Mouse (Mus musculus) liver, postnatal 0 days (tissue): ENCODE measurements around the gene Polr2l. TPM values are rescaled to one million over a fixed set of nuclear protein-coding genes. Genes with fewer than 3 reads are reported as not detected.

Source experiments
- ATAC-seq: fragments of 200-750 bp; cut with Nextera tagmentation; 2 replicates; pipeline ENCODE4 v1.8.0; 2017; ENCODE audit warnings: mild to moderate bottlenecking, moderate library complexity
- DNase-seq: peaks from one replicate; pipeline ENCODE4 v3.0.0-alpha.2; 2016
- H3K27ac ChIP-seq: fragments of 300-500 bp; sonication (generic); 2 replicates; pipeline ENCODE4 v1.5.1; 2014; ENCODE audit warnings: antibody characterized with exemption, moderate library complexity, mild to moderate bottlenecking, low read depth
- H3K27me3 ChIP-seq: fragments of 300-500 bp; sonication (generic); 2 replicates; pipeline ENCODE4 v1.6.1; 2014; ENCODE audit warnings: low read length, control low read depth, mixed read lengths; ENCODE audit not compliant: insufficient read depth
- H3K36me3 ChIP-seq: fragments of 300-500 bp; sonication (generic); replicated peaks from 2 replicates; pipeline ENCODE4 v1.6.1; 2014; ENCODE audit warnings: mild to moderate bottlenecking, control low read depth, low read length, moderate library complexity, mixed read lengths; ENCODE audit not compliant: insufficient read depth
- H3K4me1 ChIP-seq: fragments of 300-500 bp; sonication (generic); 2 replicates; pipeline ENCODE4 v1.6.1; 2014; ENCODE audit warnings: antibody characterized with exemption, mild to moderate bottlenecking, control low read depth; ENCODE audit not compliant: insufficient read depth
- H3K4me2 ChIP-seq: fragments of 300-500 bp; sonication (generic); 2 replicates; pipeline ENCODE4 v1.6.1; 2014; ENCODE audit warnings: low read depth, mild to moderate bottlenecking, low read length, moderate library complexity, mixed read lengths
- H3K4me3 ChIP-seq: fragments of 300-500 bp; sonication (generic); 2 replicates; pipeline ENCODE4 v1.5.1; 2014; ENCODE audit warnings: low read depth, low read length
- H3K9ac ChIP-seq: fragments of 300-500 bp; sonication (generic); replicated peaks from 2 replicates; pipeline ENCODE4 v1.6.1; 2014; ENCODE audit warnings: mild to moderate bottlenecking, moderate library complexity
- H3K9me3 ChIP-seq: fragments of 300-500 bp; sonication (generic); 2 replicates; pipeline ENCODE4 v1.6.1; 2016; ENCODE audit warnings: mild to moderate bottlenecking, control low read depth, low read length, mixed read lengths
- CTCF ChIP-seq: sonication (generic); IDR thresholded peaks from 2 replicates; pipeline ENCODE4 v1.5.1; 2016; ENCODE audit warnings: antibody characterized with exemption, low read depth
- EP300 ChIP-seq: IDR thresholded peaks from 2 replicates; pipeline ENCODE4 v1.6.1; 2016; ENCODE audit warnings: antibody characterized with exemption, low read depth, mild to moderate bottlenecking
- WGBS: fragments of 180-500 bp; shearing (Covaris S2); extraction: QIAGEN DNeasy Blood & Tissue Kit; methylation state at CpG from one replicate; pipeline ENCODE4 v1.1.7; 2014; ENCODE audit not compliant: insufficient replicate concordance; 5-methylcytosine and 5-hydroxymethylcytosine counted together
- polyA plus RNA-seq: library from polyadenylated mRNA; unstranded; fragments of >200 nt; fragmentation: Nextera tagmentation; extraction: Ambion mirVana; gene quantifications from 2 replicates; pipeline ENCODE4 v1.2.1, GENCODE M21; 2015

Gene Polr2l
- polyA plus RNA-seq, 1 experiment from 2014 or later: 45.1 TPM

- H3K9me3 ChIP-seq: no peaks in the 10 kb centered on the region
- peaks cover 13% of the 10 kb centered on the region for H3K27me3 ChIP-seq
- peaks cover 59% of the 10 kb centered on the region for H3K4me1 ChIP-seq
- peak overlapping the region; percentile 92 for H3K4me2 ChIP-seq
- no peaks in the 10 kb centered on the region for H3K36me3 ChIP-seq
- no peak overlapping the region for H3K4me3 ChIP-seq
- TF ChIP-seq EP300 (no peak), CTCF (no peak)
- DNase-seq (no peak), ATAC-seq (no peak)
- peak overlapping the region; percentile 80 for H3K9ac ChIP-seq
- WGBS: 17% methylated on average over 4 of the region's 4 CpGs
- peak overlapping the region; percentile 96 for H3K27ac ChIP-seq
Observed at GRCm38 (mm10) chr7:141477578-141478269, 2.8 kb upstream of the Polr2l start.

GRCm38 (mm10) chr7:141476981-141477370 lies 2.0 kb upstream of the Polr2l start:
- Histone ChIP-seq H3K4me1 (peaks cover 51% of the 10 kb centered on the region), H3K4me3 (peak overlapping the region; percentile 81), H3K9ac (peak overlapping the region; percentile 80), H3K36me3 (no peaks in the 10 kb centered on the region; the same call in 1 of the 2 replicates), H3K27me3 (peaks cover 5% of the 10 kb centered on the region), H3K9me3 (no peaks in the 10 kb centered on the region), H3K4me2 (peak overlapping the region; percentile 92), H3K27ac (peak overlapping the region; percentile 96)
- ATAC-seq: peak; percentile 7
- 5% methylated on average over 7 of the region's 7 CpGs for WGBS
- DNase-seq: peak; percentile 60
- TF ChIP-seq CTCF: peak; percentile 44
- no peak for TF ChIP-seq EP300

GRCm38 (mm10) chr7:141476226-141476980 lies 1.5 kb upstream of the Polr2l start:
- TF ChIP-seq CTCF (peak; percentile 49), EP300 (no peak)
- 1% methylated on average over 16 of the region's 17 CpGs for WGBS
- H3K4me1 ChIP-seq: peaks cover 46% of the 10 kb centered on the region

GRCm38 (mm10) chr7:141475805-141476158 lies 850 bp upstream of the Polr2l start:
- TF ChIP-seq EP300: no peak
- no peak for TF ChIP-seq CTCF
- no peaks in the 10 kb centered on the region for H3K9me3 ChIP-seq
- H3K4me1 ChIP-seq: peaks cover 40% of the 10 kb centered on the region
- H3K4me3 ChIP-seq: peak overlapping the region; percentile 81
- no peak for DNase-seq
- peak overlapping the region; percentile 80 for H3K9ac ChIP-seq
- 0% methylated on average over 12 of the region's 12 CpGs for WGBS
- H3K36me3 ChIP-seq: peaks cover 9% of the 10 kb centered on the region
- no peaks in the 10 kb centered on the region for H3K27me3 ChIP-seq
- no peak for ATAC-seq
- peak overlapping the region; percentile 92 for H3K4me2 ChIP-seq
- H3K27ac ChIP-seq: peak overlapping the region; percentile 96

More at GRCm38 (mm10) chr7:141476226-141476980, 1.5 kb upstream of the Polr2l start:
- Histone ChIP-seq H3K4me3 (peak overlapping the region; percentile 81), H3K27me3 (no peaks in the 10 kb centered on the region; the same call in 1 of the 2 replicates), H3K27ac (peak overlapping the region; percentile 96), H3K9me3 (no peaks in the 10 kb centered on the region), H3K9ac (peak overlapping the region; percentile 80), H3K4me2 (peak overlapping the region; percentile 92), H3K36me3 (peaks cover 3% of the 10 kb centered on the region)
- peak; percentile 88 for DNase-seq
- ATAC-seq: peak; percentile 67

DNA sequence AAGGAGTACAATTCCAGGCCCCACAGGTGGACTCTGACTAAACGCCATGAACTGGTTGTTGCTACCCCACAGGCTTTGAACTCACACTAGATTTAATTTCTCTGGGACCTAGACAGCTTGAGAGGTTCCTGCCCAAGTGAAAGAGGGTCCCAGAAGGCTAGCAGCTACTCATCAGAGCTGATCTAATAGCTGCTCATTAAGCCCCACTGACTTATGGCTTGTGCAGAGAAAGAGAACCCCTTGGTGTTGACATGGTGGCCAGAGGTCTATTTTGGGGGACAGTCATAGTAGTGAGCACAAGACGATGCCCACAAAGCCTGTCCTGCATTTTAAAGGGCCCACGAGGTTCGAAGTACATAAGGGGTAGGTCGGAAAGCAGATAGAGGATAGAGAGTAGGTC lies 772 bp downstream of the Polr2l start:
- ATAC-seq: no peak
- TF ChIP-seq EP300: no peak
- no peak for TF ChIP-seq CTCF
- H3K36me3 ChIP-seq: peaks cover 23% of the 10 kb centered on the region

DNA sequence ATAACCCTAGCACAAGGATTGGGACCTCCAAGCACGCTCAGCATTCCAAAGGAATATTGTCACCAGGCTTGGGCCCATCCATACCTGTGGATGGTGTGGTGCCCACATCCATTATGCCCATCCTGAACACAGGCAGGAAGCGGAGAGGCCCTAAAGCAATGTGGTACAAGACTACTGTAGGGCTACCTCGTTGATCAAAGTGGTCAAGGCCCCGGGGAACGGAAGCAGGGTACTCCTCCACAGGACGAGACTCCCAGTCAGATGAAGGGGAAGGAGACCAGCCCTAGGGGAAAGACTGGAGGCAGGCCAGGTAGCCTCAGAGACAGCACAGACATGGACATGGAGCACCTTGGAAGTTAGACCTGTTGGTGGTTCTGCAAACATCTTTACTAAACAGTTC lies 2.2 kb downstream of the Polr2l start:
- Histone ChIP-seq H3K27me3 (no peaks in the 10 kb centered on the region), H3K9me3 (no peaks in the 10 kb centered on the region), H3K4me2 (no peak overlapping the region), H3K4me3 (no peak overlapping the region), H3K4me1 (peaks cover 50% of the 10 kb centered on the region), H3K9ac (no peak overlapping the region), H3K27ac (no peak overlapping the region), H3K36me3 (peaks cover 23% of the 10 kb centered on the region)
- ATAC-seq (no peak), DNase-seq (no peak)
- 77% methylated on average over 6 of the region's 6 CpGs for WGBS
- TF ChIP-seq EP300 (no peak), CTCF (no peak)

More for the DNA sequence above, 772 bp downstream of the Polr2l start:
- peaks cover 45% of the 10 kb centered on the region for H3K4me1 ChIP-seq
- DNase-seq: no peak
- H3K4me3 ChIP-seq: peak overlapping the region; percentile 81
- H3K4me2 ChIP-seq: peak overlapping the region; percentile 92
- peak overlapping the region; percentile 80 for H3K9ac ChIP-seq
- H3K27me3 ChIP-seq: no peaks in the 10 kb centered on the region
- H3K9me3 ChIP-seq: no peaks in the 10 kb centered on the region
- no peak overlapping the region for H3K27ac ChIP-seq
- whole genome bisulfite sequencing: 4% methylated on average over 5 of the region's 5 CpGs
